Mouse (Mus musculus) kidney, adult 2 months (tissue): ENCODE data around the gene Dffb.
A peak's percentile ranks its signal among the peaks of the same experiment; 100 is the strongest.

ENCODE experiments used
- CTCF ChIP-seq: fragments of 200-500 bp; conservative IDR thresholded peaks from 2 replicates; pipeline ENCODE4 v1.5.1; 2011; ENCODE audit warnings: low read depth, mild to moderate bottlenecking, control low read depth, low read length, moderate library complexity, mixed read lengths; ENCODE audit not compliant: insufficient read depth, insufficient read length
- POLR2A ChIP-seq: fragments of 200-500 bp; IDR thresholded peaks from one replicate; pipeline ENCODE4 v1.6.1; 2011; ENCODE audit warnings: low read depth, low read length, control low read depth

- TF ChIP-seq POLR2A (peak; percentile 17), CTCF (no peak)
These were observed 46.5 kb upstream of the Dffb start for GRCm38 (mm10) chr4:154021432-154021831.
